Mouse (Mus musculus): Measurements from ENCODE around the gene Chrng.

The Chrng gene

GRCm38 (mm10) chr1:87200811-87201210, 3.6 kb upstream of the Chrng start:
- DNase-seq = no peak

- no peak for DNase-seq
Measured at GRCm38 (mm10) chr1:87201848-87202247, 2.6 kb upstream of the Chrng start.

GRCm38 (mm10) chr1:87203779-87204178, 678 bp upstream of the Chrng start:
- DNase-seq = no peak

DNA sequence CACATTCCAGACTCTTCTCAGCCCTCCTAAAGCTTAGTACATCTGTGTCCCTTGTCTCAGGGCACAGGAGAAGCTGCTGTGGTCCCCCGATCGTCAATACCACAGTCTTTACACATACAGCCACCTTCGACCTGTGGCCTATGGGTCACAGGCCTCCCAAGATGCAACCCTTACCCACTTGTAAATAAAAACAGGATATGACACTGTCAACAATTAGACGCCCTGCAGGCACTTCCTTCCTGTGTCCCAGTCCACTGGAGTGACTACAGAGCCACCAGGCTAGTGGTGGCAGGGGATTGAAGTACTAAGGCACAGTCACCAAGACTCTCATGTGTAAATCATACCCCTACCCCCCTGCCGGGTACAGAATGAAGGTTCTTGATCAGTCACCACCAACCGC, 581 bp downstream of the Chrng start:
- no peak for DNase-seq

GRCm38 (mm10) chr1:87205502-87205901, 1.0 kb downstream of the Chrng start:
- DNase-seq = no peak

- DNase-seq = no peak
Measured at GRCm38 (mm10) chr1:87206339-87206738, 1.9 kb downstream of the Chrng start.

DNA sequence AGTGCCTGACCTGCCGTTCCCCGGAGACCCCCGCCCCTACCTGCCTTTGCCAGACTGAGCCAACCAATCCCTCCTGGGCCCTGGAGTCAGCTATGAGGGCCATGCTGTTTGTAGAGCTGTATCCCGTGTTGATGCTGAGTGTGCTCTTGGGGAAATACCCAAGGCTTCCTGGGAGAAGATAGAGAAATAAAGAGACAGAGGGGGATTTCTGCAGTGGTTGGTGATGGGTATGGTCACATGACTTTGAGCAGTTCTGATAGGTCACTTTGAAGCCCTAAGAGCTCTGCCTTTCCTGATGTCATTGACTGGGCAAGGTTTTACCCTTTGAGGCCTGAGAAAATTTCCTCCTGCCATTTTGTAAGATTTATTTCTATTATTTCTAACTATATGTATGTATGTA, 7.0 kb downstream of the Chrng start:
- DNase-seq = no peak

DNA sequence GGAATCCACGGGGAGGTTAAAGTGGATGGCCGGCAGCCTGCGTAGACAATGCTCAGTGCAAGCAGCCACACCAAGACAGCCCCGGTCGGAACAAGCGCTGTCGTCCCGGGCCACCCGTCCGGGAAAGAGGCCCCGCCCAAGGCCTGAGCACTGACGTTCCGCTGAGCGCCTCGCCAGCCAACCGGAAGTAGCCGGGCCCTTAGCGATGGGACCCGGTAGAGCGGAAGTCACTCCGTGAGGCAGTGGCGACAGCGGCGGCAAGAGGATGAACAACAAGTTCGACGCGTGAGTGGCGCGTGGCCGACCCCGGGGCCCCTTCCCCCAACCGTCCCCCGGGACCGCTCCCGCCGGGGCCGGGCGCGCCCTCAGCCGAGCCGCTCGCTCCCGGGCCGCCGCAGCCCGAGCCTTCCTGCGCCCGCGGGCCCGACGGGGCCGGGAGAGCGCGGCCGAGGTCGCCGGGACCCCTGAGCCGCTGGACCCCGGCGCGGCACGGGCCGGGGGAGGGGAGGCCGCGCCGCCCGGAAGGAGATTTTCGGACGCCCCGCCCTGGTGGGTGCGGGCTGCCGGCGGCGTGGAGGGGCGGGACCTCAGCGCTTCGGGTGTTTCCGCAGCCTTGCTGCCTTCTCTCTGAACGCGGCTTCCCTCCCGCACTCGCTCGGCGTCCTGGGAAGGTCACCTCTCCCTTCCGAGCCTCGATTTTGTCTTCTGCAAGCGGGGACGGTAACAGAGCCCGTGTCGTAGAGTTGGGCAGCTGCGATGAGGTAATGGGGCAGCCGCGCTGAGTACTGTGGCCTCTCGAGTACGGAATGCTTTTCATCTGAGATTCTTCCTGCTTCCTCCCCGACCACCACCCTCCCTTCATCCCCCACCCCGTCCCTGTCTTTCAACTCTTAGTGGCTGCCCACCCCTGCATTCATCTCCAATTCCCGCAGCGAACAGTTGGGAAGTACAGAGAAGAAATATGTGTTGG, 9.6 kb downstream of the Chrng start, which contains the start of gene Eif4e2:
Eif4e2 (plus strand) TSS at position 180 of the 970 bp plus-strand sequence.
- DNase-seq = peak; percentile 93

GRCm38 (mm10) chr1:87214748-87215147, 10.3 kb downstream of the Chrng start:
- no peak for DNase-seq

DNA sequence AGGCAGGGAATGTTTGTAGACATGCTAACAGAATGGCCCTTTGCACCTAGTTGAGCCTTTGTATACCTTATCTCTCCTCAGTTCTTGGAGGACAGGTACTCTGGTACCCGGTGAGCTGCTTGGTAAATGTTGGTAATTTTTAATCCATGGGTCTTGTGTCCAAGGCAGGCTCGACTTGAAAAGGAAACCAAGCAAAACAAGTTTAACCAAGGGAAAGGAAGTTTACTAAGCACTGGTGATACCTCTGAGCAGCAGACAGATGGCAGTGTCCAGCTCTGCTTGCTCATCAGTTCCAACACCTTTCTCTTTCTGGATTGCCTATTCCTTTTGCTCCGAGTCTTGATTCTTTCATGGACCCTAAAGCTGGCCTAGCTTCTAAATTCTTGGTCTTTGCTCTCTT, 13.5 kb downstream of the Chrng start:
- no peak for DNase-seq

DNA sequence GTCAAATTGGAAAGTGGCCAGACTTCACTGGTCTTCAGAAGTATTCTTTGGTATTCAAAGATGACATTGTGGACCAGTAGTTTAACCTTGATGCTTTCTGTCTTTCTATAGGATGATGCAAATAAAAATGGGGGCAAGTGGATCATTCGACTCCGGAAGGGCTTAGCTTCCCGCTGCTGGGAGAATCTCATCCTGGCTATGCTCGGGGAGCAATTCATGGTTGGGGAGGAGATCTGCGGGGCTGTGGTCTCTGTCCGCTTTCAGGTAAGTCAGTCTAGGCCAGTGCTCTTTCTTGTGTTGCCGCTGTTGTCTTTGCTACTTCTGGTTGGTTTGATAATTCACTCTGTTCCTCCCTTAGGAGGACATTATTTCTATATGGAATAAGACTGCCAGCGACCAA, 21.3 kb downstream of the Chrng start:
- no peak for DNase-seq

DNA sequence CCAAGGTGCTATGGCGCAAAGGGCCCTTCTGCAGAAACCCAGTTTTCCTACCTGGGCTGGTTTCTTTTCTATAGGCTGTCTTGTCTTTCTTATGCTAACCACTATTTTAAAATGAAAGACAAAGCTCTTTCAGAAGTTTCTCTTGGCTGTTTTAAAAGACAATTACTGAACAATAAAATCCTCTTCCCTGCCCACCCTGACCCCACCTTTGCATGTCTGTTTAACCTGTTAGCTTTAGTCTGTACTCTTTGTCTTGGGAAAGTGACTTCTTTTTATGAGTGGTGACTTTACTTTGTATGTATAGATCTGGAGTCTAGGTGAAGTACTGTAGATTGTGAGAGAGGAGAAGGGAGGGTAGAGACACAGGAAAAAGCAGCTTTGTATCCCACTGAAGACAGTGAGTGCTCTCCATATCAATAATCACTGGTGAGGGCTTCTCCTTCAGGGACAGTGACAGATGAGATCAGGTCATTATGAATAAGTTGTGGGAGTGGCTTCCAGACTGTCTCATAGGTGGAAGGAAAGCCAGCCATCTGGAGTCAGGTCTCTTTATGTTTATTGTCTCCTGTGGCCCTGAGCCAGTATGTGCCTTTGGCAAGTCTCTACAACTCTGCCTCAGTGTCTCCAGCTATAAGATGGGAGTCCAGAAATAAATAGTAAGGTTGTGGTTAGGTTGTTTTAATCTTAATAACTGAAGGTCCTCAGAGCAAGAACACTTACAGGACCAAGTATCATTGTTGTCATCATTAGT, 22.1 kb downstream of the Chrng start:
- DNase-seq = peak; percentile 42

DNA sequence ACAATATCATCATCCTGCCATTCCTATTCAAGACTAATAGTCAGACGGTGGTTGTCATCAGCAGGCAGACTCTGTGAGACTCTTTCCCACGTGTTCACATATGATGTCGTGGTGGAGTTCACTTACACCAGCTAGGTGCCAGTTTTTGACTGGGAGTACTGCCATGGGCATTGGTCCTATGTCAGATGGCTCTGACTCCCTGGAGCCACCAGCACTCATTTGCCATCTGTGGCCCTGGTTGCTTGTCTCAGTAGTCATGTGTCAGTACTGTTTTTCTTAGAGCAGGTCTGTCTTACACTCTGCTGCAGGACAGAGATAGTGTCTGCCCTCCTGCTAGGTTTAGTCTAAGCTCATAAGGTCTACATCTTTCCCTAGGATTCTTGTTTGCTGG, 22.7 kb downstream of the Chrng start:
- DNase-seq = peak; percentile 92

DNA sequence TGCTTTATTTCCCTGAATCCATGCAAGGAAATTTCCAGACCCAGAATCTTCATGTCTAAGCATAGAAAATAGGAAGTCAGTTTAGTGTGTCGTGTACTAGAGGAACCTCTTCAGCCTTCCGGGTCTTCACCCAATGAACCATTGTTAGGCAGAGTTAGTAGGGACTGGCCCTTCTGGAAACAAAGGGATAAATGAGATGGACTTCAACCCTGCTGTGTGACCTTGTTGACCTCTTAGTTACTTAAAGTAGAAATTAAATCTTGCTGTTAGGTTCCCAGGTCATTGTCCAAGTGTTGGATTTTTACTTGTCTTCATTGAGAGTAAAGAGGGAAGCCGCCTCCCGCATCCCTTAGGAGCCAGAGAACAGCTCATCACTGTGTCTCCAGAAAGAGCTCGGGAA, 26.1 kb downstream of the Chrng start:
- DNase-seq = no peak

DNA sequence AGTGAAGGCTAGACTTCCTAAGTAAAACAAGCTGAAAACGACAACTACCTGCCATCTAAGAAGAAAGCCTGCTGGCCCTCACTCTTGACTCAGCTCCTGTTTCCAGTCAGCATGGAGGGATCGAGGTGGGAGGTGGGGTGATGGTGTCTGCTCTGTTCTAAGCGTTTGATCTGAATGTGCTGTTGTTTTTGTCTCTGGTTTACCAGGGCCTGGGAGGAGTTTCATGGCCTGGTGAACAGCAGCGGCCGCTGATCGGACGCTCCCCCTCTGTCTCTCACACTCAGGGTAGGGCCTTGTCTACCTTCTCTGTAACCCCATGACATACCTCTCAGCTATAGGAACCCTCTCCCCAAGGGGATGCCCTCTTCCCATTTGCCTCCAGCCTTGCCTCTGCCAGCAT, 27.7 kb downstream of the Chrng start:
- no peak for DNase-seq

DNA sequence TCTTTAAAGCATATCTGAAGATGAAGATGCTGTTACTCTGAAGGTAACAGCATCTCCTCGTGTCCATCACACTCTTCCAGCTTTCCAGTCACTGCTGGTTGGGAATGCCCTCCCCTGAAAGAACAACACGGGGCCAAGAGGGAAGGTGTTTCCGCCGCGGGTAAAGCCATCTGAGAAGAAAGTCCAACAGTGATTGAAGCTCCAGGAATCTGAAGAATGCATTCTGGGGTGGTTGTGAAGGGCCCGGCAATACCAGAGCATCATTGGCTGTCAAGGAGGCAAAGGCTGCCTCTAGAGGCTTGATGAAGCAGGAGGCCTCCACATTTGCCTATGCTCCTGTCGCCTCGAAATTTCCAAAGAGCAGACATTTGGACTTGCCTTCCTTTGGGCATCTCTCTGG, 34.6 kb downstream of the Chrng start:
- DNase-seq = no peak

- DNase-seq = no peak
Measured at GRCm38 (mm10) chr1:87243021-87243420, 38.6 kb downstream of the Chrng start.

GRCm38 (mm10) chr1:87245430-87245829, 41.0 kb downstream of the Chrng start:
- no peak for DNase-seq

DNA sequence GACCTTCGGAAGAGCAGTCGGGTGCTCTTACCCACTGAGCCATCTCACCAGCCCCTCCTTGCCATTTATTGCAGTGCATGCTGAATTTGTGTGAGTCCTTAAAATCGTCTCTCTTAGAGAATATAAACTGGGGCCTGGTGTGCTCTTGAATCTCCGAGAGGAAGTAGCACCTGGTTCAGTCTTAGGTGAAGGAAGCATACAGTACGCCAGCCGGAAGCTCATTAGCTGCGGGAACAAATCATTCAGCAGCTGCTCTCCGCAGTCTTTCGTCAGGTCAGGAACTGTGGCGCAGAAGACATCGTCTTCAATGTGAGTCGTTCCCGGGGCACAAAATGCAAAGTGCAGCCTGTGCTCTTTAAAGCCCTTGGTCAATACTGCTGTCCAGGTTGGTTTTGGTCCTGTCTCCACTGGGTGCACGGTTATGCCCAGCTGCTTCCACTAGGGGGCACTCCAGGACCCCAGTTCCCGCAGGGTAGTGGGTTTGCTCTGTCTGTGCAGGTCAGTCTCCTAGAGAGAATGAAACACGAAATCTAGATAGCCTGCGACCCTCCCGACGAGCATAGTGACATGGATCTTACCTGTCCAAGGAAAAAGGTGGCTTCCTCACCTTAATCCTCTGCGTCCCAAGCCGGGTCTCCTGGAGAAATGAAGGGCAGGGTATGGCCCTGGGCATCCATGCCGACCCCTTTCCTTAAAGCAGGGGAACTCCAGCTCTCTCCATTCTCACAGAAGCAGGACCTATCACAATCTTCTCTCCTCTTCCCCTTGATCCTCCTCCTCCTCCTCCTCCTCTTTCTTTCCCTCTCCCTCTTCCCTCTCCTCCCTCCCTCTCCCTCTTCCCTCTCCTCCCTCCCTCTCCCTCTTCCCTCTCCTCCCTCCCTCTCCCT, 41.7 kb downstream of the Chrng start:
- peak; percentile 60 for DNase-seq

DNA sequence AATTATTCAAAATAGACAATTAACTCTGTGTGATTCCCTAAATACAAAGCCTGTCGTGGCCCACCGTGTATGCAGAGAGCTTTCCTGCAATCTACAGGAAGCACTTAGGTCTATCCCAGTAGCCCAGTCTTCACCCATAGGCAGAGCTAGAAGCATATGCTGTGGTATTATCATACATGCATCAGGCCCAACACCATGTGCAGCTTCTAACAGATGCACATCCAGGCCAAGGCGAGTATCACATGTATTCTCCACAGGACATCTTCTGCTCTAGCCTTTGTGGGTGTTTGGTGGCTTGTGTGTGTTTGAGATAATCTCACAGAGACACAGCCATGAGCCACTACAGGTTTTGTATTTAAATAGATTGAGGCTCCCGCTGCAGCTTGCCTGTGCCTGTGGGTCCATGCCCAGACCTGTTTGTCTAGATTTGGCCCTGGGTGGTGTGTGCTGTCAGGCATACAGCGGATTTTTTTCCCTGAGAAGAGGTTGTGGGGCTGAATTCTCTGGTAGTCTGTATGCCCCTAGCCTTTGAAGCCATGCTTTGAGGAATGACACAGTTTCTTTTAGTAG, 47.7 kb downstream of the Chrng start:
- no peak for DNase-seq

GRCm38 (mm10) chr1:87255173-87255572, 50.7 kb downstream of the Chrng start:
- no peak for DNase-seq

DNA sequence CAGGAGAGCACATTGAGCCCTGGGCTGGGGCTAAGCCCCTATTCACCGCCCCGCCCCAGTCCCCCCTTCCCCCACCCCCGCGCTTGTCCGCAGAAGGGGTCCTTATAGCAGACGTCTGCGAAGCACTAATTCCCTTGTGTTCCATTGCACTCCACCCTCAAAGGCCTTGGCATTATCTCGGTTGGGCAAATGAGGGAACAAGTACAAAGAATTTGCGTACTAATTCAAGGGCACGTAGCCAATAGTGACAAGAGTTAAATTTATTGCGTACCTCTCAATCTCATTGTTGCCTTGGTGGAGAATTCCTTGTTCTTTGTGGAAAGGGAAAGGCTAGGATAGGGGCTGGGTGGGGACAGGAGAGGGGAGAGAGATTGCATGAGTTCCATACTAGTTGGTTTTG, 53.2 kb downstream of the Chrng start:
- DNase-seq = no peak

- no peak for DNase-seq
Measured at GRCm38 (mm10) chr1:87258484-87258883, 54.0 kb downstream of the Chrng start.
